Mouse (Mus musculus) embryonic facial prominence, embryonic 13.5 days (tissue): ENCODE results near the gene Slc2a12. TPM values are rescaled to one million over a fixed set of nuclear protein-coding genes. Genes with fewer than 3 reads are reported as not detected.
A peak's percentile ranks its signal among the peaks of the same experiment; 100 is the strongest.

ENCODE experiments used
- ATAC-seq: fragments of 200-750 bp; cut with Nextera tagmentation; 2 replicates; pipeline ENCODE4 v1.8.0; 2017; ENCODE audit warnings: low read depth; ENCODE audit not compliant: insufficient number of reproducible peaks, insufficient read depth, low FRiP score, low TSS enrichment
- H3K27ac ChIP-seq: fragments of 300-500 bp; sonication (generic); 2 replicates; pipeline ENCODE4 v1.5.1; 2015; ENCODE audit warnings: moderate library complexity, mild to moderate bottlenecking, inconsistent platforms
- H3K27me3 ChIP-seq: fragments of 300-500 bp; sonication (generic); 2 replicates; pipeline ENCODE4 v1.6.1; 2015; ENCODE audit warnings: mild to moderate bottlenecking, inconsistent platforms
- H3K36me3 ChIP-seq: fragments of 300-500 bp; sonication (generic); 2 replicates; pipeline ENCODE4 v1.6.1; 2015; ENCODE audit warnings: mild to moderate bottlenecking, inconsistent platforms
- H3K4me1 ChIP-seq: fragments of 300-500 bp; sonication (generic); 2 replicates; pipeline ENCODE4 v1.6.1; 2015; ENCODE audit warnings: inconsistent platforms
- H3K4me2 ChIP-seq: fragments of 300-500 bp; sonication (generic); 2 replicates; pipeline ENCODE4 v1.6.1; 2015; ENCODE audit warnings: moderate library complexity, mild to moderate bottlenecking, inconsistent platforms
- H3K4me3 ChIP-seq: fragments of 300-500 bp; sonication (generic); 2 replicates; pipeline ENCODE4 v1.5.1; 2015; ENCODE audit warnings: mild to moderate bottlenecking, inconsistent platforms
- H3K9ac ChIP-seq: fragments of 300-500 bp; sonication (generic); 2 replicates; pipeline ENCODE4 v1.6.1; 2015; ENCODE audit warnings: mild to moderate bottlenecking, inconsistent platforms
- H3K9me3 ChIP-seq: fragments of 300-500 bp; sonication (generic); 2 replicates; pipeline ENCODE4 v1.6.1; 2016; ENCODE audit warnings: inconsistent platforms
- WGBS: fragments of 180-500 bp; shearing (Covaris S2); methylation state at CpG from one replicate; pipeline ENCODE4 v1.1.7; 2015; ENCODE audit warnings: mixed read lengths; 5-methylcytosine and 5-hydroxymethylcytosine counted together
- polyA plus RNA-seq: library from polyadenylated mRNA; unstranded; fragments of >200 nt; fragmentation: Nextera tagmentation; extraction: Ambion mirVana; gene quantifications from 2 replicates; pipeline ENCODE4 v1.2.1, GENCODE M21; 2015

Slc2a12 gene
- polyA plus RNA-seq, 1 experiment from 2014 or later = 3.3 TPM

DNA sequence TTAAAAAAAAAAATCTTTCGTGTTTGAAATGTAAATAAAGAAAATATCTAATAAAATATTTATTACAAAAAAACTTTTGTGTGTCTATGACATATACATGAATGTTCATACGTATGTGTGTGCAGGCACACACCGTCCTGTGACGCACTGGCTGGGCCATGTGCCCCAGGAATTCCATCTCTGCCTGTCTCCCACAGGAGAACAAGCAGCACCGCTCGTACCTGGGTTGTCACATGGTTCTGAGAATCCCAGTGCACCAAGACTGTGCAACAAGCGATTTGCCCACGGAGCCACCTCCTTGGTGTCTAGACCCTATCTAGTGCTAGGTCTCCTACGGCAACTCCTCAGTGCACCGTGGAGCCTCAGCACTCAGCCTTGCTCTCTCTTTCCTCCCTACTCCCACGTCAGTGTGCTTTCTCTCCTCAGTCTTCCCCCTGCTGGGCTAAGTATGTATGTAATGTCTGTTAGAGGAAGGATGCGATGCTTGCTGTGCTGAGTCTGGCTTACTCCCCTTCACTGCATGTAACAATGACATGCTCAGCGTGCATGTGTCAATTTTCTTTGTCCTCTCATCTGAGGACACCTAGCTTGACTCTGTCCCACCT lies 65.5 kb downstream of the Slc2a12 start:
- no peak for ATAC-seq
- Histone ChIP-seq H3K9me3 (no peaks in the 10 kb centered on the region), H3K36me3 (peaks cover 49% of the 10 kb centered on the region), H3K4me1 (peaks cover 9% of the 10 kb centered on the region; the same call in 1 of the 2 replicates), H3K4me3 (no peak overlapping the region), H3K27ac (no peak overlapping the region), H3K9ac (no peak overlapping the region), H3K4me2 (no peak overlapping the region), H3K27me3 (no peaks in the 10 kb centered on the region)
- 91% methylated on average over 13 of the region's 13 CpGs for WGBS

DNA sequence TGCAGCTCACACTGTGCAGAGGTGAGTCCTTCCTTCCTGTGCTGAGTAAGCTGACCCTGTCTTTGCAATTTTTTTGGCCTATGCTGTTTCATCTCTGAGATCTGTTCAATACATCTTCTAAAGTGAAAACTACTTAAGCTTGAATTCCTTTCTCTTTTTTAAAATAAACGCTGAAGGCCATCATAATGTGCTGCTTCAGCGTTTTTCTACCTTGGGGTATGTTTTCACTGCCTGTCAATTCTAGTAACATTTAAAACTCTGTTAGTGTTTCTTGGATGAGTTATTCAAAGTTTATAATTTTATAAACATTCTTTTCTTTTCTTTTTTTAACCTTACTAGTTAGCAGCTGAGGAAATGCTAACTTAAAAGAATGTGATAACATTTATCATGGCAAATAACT lies 68.1 kb downstream of the Slc2a12 start:
- no peak overlapping the region for H3K4me3 ChIP-seq
- ATAC-seq = no peak
- H3K27ac ChIP-seq = no peak overlapping the region
- no peaks in the 10 kb centered on the region for H3K9me3 ChIP-seq
- H3K27me3 ChIP-seq = no peaks in the 10 kb centered on the region
- no peak overlapping the region for H3K9ac ChIP-seq
- H3K4me1 ChIP-seq = peaks cover 9% of the 10 kb centered on the region; the same call in 1 of the 2 replicates
- H3K4me2 ChIP-seq = no peak overlapping the region
- 63% methylated on average over 2 of the region's 2 CpGs for WGBS
- H3K36me3 ChIP-seq = peaks cover 25% of the 10 kb centered on the region

DNA sequence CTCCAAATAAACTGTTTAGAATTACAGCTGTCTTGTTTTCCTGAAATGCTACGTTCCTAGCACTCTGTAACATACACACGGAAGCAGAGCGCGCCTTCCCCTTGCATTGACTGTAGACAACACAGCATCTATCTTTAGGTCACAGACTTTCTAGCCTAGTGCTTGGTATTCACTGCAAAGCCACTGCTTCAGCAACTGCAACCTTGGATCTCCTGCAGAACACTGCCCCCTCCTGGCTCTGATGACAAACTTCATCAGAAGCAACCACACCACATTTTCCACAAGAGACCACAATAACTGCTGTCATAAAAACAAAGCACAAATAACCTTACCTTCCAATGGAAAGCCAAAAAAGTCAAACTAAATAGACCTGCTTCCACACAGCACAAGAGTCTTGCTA lies 69.7 kb downstream of the Slc2a12 start:
- WGBS = 74% methylated on average over 4 of the region's 4 CpGs
- H3K27me3 ChIP-seq = no peaks in the 10 kb centered on the region
- H3K4me1 ChIP-seq = peaks cover 12% of the 10 kb centered on the region; the same call in 1 of the 2 replicates
- H3K36me3 ChIP-seq = peaks cover 11% of the 10 kb centered on the region
- H3K9me3 ChIP-seq = no peaks in the 10 kb centered on the region
- H3K9ac ChIP-seq = no peak overlapping the region
- H3K4me3 ChIP-seq = no peak overlapping the region
- H3K4me2 ChIP-seq = no peak overlapping the region
- no peak overlapping the region for H3K27ac ChIP-seq
- no peak for ATAC-seq

DNA sequence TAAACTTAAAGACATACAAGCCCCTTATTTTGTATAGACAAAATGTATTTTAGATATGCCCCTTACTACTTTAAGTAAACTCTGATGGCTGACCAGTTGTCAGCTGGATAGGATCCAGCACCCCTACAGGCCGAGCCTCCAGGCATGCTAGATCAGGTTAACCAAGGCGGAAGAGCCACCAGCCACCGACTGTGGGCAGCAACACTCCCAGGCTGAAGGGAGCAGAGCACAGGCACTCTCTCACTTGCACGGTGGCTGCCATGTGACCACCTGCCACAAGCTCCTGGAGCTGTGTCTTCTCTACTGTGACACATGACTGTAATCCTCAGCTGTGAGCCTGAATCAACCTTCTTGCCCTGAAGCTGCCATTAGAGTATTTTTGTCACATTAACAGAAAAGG lies 73.7 kb downstream of the Slc2a12 start:
- ATAC-seq = no peak
- Histone ChIP-seq H3K4me1 (peaks cover 12% of the 10 kb centered on the region; the same call in 1 of the 2 replicates), H3K9me3 (no peaks in the 10 kb centered on the region), H3K4me2 (no peak overlapping the region), H3K36me3 (no peaks in the 10 kb centered on the region), H3K9ac (no peak overlapping the region), H3K4me3 (no peak overlapping the region), H3K27me3 (no peaks in the 10 kb centered on the region), H3K27ac (no peak overlapping the region)
- 42% methylated on average over 4 of the region's 4 CpGs for WGBS

DNA sequence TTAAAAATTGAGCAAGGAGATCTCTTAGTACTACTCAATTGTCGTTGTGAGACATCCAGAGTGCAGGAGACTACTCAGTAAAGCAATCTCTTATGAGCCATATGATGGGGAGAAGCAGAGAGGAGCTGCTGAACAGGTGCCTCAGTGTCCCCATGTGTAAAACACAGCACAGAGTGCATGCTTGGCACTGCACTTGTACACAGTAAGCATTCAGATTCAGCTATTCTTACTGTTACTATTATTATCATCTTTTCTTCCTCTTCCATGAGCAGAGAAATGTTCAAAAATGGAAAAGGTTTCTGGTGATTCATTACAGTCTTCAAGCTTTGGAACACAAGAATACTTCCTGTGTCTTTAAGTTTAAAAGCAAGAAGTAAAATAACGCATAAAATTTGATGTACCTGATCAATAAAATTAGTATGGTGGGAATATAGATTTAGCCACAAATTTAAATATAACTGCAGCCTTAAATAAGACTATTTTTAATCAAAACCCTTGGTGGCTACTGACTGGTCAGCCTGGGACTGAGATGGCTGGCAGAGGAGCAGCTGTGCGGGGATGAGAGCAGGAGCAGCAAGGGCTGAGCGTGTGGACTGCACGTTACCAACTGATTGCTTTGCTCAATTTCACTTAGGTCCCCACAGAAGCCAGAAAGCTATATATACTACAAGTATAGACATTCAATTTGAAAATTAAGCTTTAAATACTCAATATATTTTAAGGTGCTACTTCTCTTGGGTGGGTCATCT lies 76.1 kb downstream of the Slc2a12 start:
- H3K27ac ChIP-seq = no peak overlapping the region

DNA sequence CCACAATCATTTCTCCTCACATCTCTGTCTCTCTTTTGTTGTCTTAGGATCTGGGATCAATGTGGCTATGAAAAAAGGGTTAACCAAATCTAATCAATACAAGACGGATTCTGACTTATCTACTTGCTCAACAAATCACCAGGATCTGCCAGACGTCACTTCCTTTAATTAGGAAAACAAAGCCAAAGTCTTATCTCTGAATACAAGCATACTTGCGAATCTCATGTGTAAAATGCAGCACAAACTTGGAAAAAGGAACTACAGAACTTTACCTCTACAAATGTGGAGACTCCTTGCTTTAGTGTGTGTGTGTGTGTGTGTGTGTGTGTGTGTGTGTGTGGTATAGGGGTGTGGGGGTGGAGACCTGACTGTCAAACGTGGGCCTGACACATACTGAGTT lies 80.4 kb downstream of the Slc2a12 start:
- 58% methylated on average over 4 of the region's 4 CpGs for WGBS
- no peak overlapping the region for H3K4me3 ChIP-seq

More for the DNA sequence above, 76.1 kb downstream of the Slc2a12 start:
- Histone ChIP-seq H3K9ac (no peak overlapping the region), H3K27me3 (no peaks in the 10 kb centered on the region), H3K9me3 (no peaks in the 10 kb centered on the region), H3K36me3 (no peaks in the 10 kb centered on the region), H3K4me1 (0 out of 2 replicates have a peak, but pooled peaks cover 3% of the 10 kb centered on the region), H3K4me2 (no peak overlapping the region), H3K4me3 (no peak overlapping the region)
- WGBS = 86% methylated on average over 5 of the region's 5 CpGs
- no peak for ATAC-seq

DNA sequence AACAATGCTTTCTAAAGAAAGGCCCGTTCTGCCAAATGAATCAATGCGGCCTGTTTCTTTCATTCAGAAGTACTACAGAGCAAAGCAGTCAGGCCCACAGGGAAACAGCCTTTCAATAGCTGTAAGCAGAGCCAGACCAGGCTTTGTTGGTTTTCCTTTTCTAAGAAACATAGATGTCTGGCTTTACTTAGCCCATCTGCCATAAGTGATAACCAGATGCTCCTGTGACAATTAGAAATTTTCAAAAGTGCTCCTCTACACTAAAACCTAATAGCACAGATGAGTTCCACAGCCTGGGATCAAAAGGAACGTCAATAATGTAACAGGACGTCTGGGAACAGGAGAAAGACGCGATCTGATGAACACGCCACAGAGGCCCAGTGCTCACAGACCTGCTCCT lies 81.5 kb downstream of the Slc2a12 start:
- H3K36me3 ChIP-seq = no peaks in the 10 kb centered on the region
- no peak overlapping the region for H3K4me3 ChIP-seq
- no peak overlapping the region for H3K9ac ChIP-seq
- H3K9me3 ChIP-seq = no peaks in the 10 kb centered on the region
- no peaks in the 10 kb centered on the region for H3K27me3 ChIP-seq
- H3K4me1 ChIP-seq = peaks cover 29% of the 10 kb centered on the region
- no peak overlapping the region for H3K27ac ChIP-seq
- WGBS = 52% methylated on average over 7 of the region's 7 CpGs
- no peak for ATAC-seq
- no peak overlapping the region for H3K4me2 ChIP-seq

More for the DNA sequence above, 80.4 kb downstream of the Slc2a12 start:
- ATAC-seq = no peak
- Histone ChIP-seq H3K4me1 (peaks cover 27% of the 10 kb centered on the region), H3K27ac (no peak overlapping the region), H3K27me3 (no peaks in the 10 kb centered on the region), H3K36me3 (no peaks in the 10 kb centered on the region), H3K9me3 (no peaks in the 10 kb centered on the region), H3K4me2 (no peak overlapping the region), H3K9ac (no peak overlapping the region)

DNA sequence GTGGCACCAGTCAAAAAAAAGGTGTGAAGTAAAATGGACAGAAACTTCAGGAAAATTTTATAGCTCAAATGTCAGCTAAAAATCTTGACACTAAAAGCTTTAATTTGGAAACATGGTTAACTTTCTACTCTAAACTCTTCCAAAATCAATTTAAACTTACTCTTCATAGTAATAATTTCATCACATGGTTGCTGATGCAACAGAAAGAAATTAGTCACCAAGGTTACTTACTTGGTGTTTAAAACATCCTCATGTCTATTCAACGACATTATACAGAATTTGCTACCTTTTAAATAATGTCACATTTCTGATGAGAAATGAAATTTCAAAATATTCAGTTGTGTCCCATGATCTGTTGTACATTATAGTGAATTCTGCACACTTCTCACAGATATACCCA lies 83.4 kb downstream of the Slc2a12 start:
- WGBS = 94% methylated on average over 1 of the region's 1 CpGs
- Histone ChIP-seq H3K27me3 (no peaks in the 10 kb centered on the region), H3K4me2 (no peak overlapping the region), H3K36me3 (no peaks in the 10 kb centered on the region), H3K9me3 (no peaks in the 10 kb centered on the region), H3K27ac (no peak overlapping the region), H3K4me3 (no peak overlapping the region), H3K4me1 (peaks cover 34% of the 10 kb centered on the region), H3K9ac (no peak overlapping the region)
- no peak for ATAC-seq

DNA sequence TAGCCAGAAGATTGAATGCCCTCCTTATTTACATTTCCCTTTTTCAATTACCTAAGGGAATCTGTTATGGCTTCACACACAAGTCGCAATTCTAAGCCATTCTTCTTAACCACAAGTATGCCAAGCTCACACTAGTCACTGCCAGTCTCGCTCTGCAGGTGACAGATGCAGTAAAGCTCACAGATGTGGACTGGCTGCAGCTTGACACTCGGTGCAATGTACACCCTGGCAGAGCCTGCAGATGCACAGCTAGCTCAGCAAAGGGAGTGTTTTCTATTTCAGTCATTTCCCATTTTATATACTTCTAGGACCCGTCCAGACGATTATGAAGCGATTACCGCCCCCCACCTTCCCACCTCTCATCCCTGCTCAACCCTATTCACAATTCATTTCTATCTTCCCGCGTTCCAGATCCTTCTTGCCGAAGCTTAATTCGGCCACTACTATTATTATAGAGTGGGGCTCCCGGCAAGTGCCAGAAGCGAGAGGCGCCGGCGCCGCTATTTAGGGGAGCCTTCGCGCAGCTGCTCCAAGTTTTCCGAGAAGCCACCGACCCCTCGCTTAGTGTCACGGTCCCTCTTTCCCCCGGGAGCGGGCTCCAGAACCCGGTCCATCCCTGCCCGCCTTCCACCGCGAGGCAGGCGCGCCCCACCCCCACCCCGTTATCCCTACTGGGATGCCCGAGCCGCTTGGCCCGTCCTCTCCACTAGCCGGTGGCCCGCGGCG lies 85.6 kb downstream of the Slc2a12 start:
- Histone ChIP-seq H3K9ac (peak overlapping the region; percentile 98), H3K4me3 (peak overlapping the region; percentile 98), H3K9me3 (no peaks in the 10 kb centered on the region), H3K4me2 (peak overlapping the region; percentile 94), H3K4me1 (peaks cover 34% of the 10 kb centered on the region), H3K36me3 (no peaks in the 10 kb centered on the region), H3K27me3 (no peaks in the 10 kb centered on the region), H3K27ac (peak overlapping the region; percentile 87)
- under 1% methylated on average over 39 of the region's 39 CpGs for WGBS
- ATAC-seq = peak; percentile 61; the same call in 1 of the 2 replicates

DNA sequence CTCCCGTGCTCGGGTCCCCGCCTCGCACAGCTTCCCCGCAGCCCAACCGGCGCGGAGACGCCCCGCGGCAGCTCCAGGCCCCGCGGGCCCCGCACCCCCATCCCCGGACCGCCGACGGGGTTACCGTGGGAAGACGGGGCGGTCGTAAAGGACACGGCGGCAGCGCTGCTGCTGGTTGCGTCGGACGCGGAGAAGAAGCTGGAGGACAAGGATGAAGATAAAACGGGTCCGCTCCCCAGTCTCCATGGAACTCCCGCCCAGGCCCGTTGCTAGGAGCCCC lies 86.1 kb downstream of the Slc2a12 start:
- Histone ChIP-seq H3K4me3 (peak overlapping the region; percentile 98), H3K27me3 (no peaks in the 10 kb centered on the region), H3K9ac (peak overlapping the region; percentile 98), H3K36me3 (no peaks in the 10 kb centered on the region), H3K9me3 (no peaks in the 10 kb centered on the region), H3K27ac (peak overlapping the region; percentile 87), H3K4me2 (peak overlapping the region; percentile 94), H3K4me1 (peaks cover 34% of the 10 kb centered on the region)
- WGBS = under 1% methylated on average over 33 of the region's 33 CpGs
- 0 out of 2 replicates have a peak, but pooled peaks have one; percentile 57 for ATAC-seq

DNA sequence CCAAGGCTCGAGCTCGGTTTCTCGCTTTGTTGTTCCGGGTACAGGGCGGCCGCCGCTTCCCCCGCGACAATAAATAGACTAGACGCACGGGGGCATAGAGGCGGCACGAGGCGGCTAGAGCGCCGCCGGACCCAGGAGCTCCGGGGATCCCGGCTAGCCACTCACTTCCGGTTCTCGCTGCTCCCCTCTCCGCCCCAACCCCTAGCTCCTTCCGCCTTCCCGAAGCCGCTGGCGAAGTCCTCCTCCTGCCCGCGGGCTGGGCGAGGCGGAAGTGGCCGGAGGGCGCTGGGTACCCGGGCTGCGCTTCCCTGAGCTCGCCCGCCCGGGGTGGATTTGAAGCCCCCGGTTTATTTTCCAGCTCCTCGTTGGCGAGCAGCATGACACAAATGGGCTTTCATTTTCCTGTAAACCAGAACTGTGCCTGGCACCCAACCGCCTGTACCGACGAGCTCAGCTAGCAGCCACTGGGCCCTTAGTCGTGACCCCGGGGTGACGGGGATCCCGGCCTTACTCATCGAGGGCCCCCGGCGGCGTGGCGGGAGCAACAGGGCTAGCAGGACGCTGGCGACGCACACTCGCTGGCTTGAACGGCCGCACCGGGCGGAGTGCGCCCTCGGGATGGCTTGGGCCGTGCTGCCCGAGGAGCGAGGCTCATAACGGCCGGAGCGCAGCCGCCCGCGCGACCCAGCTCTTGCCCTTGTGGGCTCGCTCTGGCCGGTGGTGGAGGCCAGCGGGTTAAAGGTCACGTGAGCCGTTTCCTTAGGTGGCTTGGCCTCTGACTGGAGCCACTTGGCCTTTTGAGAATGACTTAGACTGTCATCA lies 86.7 kb downstream of the Slc2a12 start, which contains the start of gene Tbpl1:
Gene Tbpl1, minus strand, starts transcription at position 667 of the 822 bp plus-strand sequence.
- peak; percentile 96 for ATAC-seq
- H3K36me3 ChIP-seq = no peaks in the 10 kb centered on the region
- H3K4me2 ChIP-seq = peak within 1 kb of the TSS; percentile 94
- peak within 1 kb of the TSS; percentile 87 for H3K27ac ChIP-seq
- no peaks in the 10 kb centered on the region for H3K27me3 ChIP-seq
- H3K4me1 ChIP-seq = peaks cover 29% of the 10 kb centered on the region
- no peaks in the 10 kb centered on the region for H3K9me3 ChIP-seq
- under 1% methylated on average over 77 of the region's 77 CpGs for whole genome bisulfite sequencing
- H3K9ac ChIP-seq = peak within 1 kb of the TSS; percentile 98
- H3K4me3 ChIP-seq = peak within 1 kb of the TSS; percentile 98
